Mouse (Mus musculus) forebrain, postnatal 0 days (tissue): ENCODE measurements around the gene Esrrg. TPM values are rescaled to one million over a fixed set of nuclear protein-coding genes. Genes with fewer than 3 reads are reported as not detected.

Experiments used
- ATAC-seq: fragments of 200-750 bp; cut with Nextera tagmentation; 2 replicates; pipeline ENCODE4 v1.8.0; 2017; ENCODE audit warnings: mild to moderate bottlenecking, moderate library complexity
- DNase-seq: peaks from one replicate; pipeline ENCODE4 v3.0.0-alpha.2; 2015
- H3K27ac ChIP-seq: fragments of 300-500 bp; sonication (generic); 2 replicates; pipeline ENCODE4 v1.5.1; 2014; ENCODE audit warnings: low read depth, mild to moderate bottlenecking, antibody characterized with exemption, low read length, moderate library complexity, mixed read lengths
- H3K27me3 ChIP-seq: fragments of 300-500 bp; sonication (generic); 2 replicates; pipeline ENCODE4 v1.6.1; 2014; ENCODE audit warnings: mild to moderate bottlenecking, low read length, mixed read lengths; ENCODE audit not compliant: insufficient read depth
- H3K36me3 ChIP-seq: fragments of 300-500 bp; sonication (generic); 2 replicates; pipeline ENCODE4 v1.6.1; 2014; ENCODE audit warnings: mild to moderate bottlenecking, moderate library complexity; ENCODE audit not compliant: insufficient read depth
- H3K4me1 ChIP-seq: fragments of 300-500 bp; sonication (generic); 2 replicates; pipeline ENCODE4 v1.6.1; 2014; ENCODE audit warnings: antibody characterized with exemption; ENCODE audit not compliant: insufficient read depth
- H3K4me2 ChIP-seq: fragments of 300-500 bp; sonication (generic); 2 replicates; pipeline ENCODE4 v1.6.1; 2014; ENCODE audit warnings: low read depth, mild to moderate bottlenecking, moderate library complexity
- H3K4me3 ChIP-seq: fragments of 300-500 bp; sonication (generic); 2 replicates; pipeline ENCODE4 v1.5.1; 2014; ENCODE audit warnings: low read depth, low read length, mixed read lengths
- H3K9ac ChIP-seq: fragments of 300-500 bp; sonication (generic); 2 replicates; pipeline ENCODE4 v1.6.1; 2014; ENCODE audit warnings: mild to moderate bottlenecking
- H3K9me3 ChIP-seq: fragments of 300-500 bp; sonication (generic); 2 replicates; pipeline ENCODE4 v1.6.1; 2016; ENCODE audit warnings: low read length
- CTCF ChIP-seq: sonication (generic); IDR thresholded peaks from 2 replicates; pipeline ENCODE4 v1.5.1; 2016; ENCODE audit warnings: antibody characterized with exemption, control low read depth, low read depth
- WGBS: fragments of 180-500 bp; shearing (Covaris S2); extraction: QIAGEN DNeasy Blood & Tissue Kit; methylation state at CpG from one replicate; pipeline ENCODE4 v1.1.7; 2014; 5-methylcytosine and 5-hydroxymethylcytosine counted together
- polyA plus RNA-seq: library from polyadenylated mRNA; unstranded; fragments of >200 nt; fragmentation: Nextera tagmentation; extraction: Ambion mirVana; gene quantifications from 2 replicates; pipeline ENCODE4 v1.2.1, GENCODE M21; 2015
- total RNA-seq: library from RNA; depleted of rRNA; stranded (reverse); fragments of >200 nt; gene quantifications from 2 replicates; pipeline ENCODE4 v1.2.3, GENCODE M21; 2014

Esrrg gene
- total and polyA plus RNA-seq, 2 experiments from 2014 or later = 9.2 to 11.9 TPM

DNA sequence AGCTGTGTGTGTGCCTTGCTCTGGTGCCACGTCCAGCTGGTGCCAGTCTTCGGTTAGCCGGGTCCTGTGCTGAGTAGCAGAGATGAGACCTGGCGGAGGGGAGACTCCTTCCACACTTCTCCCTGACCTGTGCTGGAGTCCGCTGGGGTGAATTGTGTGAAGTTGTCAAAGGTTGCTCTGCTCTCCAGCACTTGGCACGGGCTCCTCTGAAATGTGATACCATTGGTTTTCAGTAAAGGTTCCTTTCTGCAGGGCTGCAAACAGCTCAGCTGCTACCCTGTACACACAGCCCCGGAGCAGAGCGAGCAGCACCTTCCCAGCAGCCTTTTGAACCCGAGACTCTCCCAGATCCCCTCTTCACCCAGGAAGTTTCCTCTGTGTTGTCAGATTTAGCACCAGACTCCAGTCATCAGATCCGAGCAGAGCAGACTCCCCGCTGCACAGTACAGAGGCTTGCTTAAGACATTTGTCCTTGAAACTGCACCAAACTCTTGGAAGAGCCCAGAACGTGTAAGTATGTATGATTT is 53.6 kb downstream of the Esrrg start:
- no peak for TF ChIP-seq CTCF
- H3K27ac ChIP-seq = no peak overlapping the region
- H3K9ac ChIP-seq = no peak overlapping the region
- no peak for DNase-seq
- no peaks in the 10 kb centered on the region for H3K36me3 ChIP-seq
- ATAC-seq = no peak
- no peaks in the 10 kb centered on the region; the same call in 1 of the 2 replicates for H3K4me1 ChIP-seq
- WGBS = 43% methylated on average over 12 of the region's 12 CpGs
- H3K4me2 ChIP-seq = no peak overlapping the region
- H3K9me3 ChIP-seq = no peaks in the 10 kb centered on the region
- no peak overlapping the region for H3K4me3 ChIP-seq
- H3K27me3 ChIP-seq = no peaks in the 10 kb centered on the region

GRCm38 (mm10) chr1:187663376-187663775 is 54.8 kb downstream of the Esrrg start:
- no peak overlapping the region for H3K9ac ChIP-seq
- no peak overlapping the region for H3K27ac ChIP-seq
- no peak for TF ChIP-seq CTCF
- no peak overlapping the region for H3K4me3 ChIP-seq
- no peaks in the 10 kb centered on the region for H3K9me3 ChIP-seq
- H3K27me3 ChIP-seq = no peaks in the 10 kb centered on the region
- no peaks in the 10 kb centered on the region; the same call in 1 of the 2 replicates for H3K4me1 ChIP-seq
- 31% methylated on average over 6 of the region's 6 CpGs for WGBS
- ATAC-seq (no peak), DNase-seq (no peak)
- no peak overlapping the region for H3K4me2 ChIP-seq
- no peaks in the 10 kb centered on the region for H3K36me3 ChIP-seq

DNA sequence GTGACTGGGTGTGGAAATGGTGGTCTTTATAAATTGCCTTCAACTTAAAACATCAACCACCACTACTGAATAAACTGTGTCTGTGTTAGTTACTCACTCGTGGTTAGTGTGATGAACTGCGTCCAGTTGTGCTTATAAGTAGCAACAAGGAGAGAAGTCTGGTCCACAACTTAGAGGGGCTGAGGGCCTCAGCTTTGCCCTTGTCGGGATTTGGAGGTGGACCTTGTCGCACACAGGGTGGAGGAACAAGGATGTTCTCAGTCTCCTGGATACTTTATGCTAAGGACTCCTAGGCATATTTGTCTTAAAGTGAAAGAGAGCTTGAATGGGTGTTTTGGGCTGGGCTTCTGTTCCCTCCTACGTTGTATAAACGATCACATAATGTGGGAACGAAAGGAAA is 55.7 kb downstream of the Esrrg start:
- 90% methylated on average over 7 of the region's 7 CpGs for WGBS
- DNase-seq = no peak

DNA sequence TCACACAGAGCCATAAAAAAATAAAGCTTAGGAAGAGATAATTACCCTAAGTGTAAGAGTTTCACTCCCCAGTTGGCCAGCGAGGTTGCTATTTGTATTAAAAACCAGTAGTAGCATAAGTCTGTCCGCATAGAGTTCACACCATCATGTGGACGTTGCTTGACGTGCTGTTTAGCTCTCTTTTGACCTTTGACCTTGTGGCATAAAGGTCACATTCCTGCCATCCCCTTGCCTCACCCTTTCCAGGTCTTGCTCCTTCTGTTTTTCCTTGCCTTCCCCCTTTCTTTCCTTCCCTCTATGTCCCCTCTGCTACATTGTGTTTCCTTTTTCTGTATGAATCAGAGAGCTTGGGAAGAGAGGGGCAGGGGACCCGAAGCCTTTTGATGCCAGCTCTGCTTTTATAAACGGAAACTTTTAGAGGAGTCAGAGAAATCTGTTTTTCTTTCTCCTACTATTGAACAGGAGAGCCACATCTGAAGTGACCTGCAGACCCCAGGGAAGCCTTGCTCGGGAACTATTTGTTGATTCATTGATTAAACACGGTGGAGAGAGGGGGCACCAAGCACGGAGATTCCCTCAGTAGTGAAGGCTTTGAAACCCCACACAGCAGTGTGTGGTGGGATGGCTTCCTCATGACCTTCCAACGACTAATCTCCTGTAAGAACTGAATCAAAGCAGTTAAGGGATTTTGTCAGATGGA is 57.5 kb downstream of the Esrrg start:
- Histone ChIP-seq H3K4me3 (no peak overlapping the region), H3K27ac (no peak overlapping the region), H3K9ac (no peak overlapping the region), H3K36me3 (no peaks in the 10 kb centered on the region), H3K27me3 (no peaks in the 10 kb centered on the region), H3K9me3 (no peaks in the 10 kb centered on the region), H3K4me2 (no peak overlapping the region), H3K4me1 (no peaks in the 10 kb centered on the region; the same call in 1 of the 2 replicates)
- DNase-seq (no peak), ATAC-seq (no peak)
- WGBS = 56% methylated on average over 10 of the region's 10 CpGs
- no peak for TF ChIP-seq CTCF

More for the DNA sequence above, 55.7 kb downstream of the Esrrg start:
- no peaks in the 10 kb centered on the region; the same call in 1 of the 2 replicates for H3K4me1 ChIP-seq
- no peaks in the 10 kb centered on the region for H3K36me3 ChIP-seq
- no peaks in the 10 kb centered on the region for H3K9me3 ChIP-seq
- H3K4me2 ChIP-seq = no peak overlapping the region
- no peak for TF ChIP-seq CTCF
- ATAC-seq = no peak
- H3K27me3 ChIP-seq = no peaks in the 10 kb centered on the region
- no peak overlapping the region for H3K4me3 ChIP-seq
- no peak overlapping the region for H3K27ac ChIP-seq
- H3K9ac ChIP-seq = no peak overlapping the region

DNA sequence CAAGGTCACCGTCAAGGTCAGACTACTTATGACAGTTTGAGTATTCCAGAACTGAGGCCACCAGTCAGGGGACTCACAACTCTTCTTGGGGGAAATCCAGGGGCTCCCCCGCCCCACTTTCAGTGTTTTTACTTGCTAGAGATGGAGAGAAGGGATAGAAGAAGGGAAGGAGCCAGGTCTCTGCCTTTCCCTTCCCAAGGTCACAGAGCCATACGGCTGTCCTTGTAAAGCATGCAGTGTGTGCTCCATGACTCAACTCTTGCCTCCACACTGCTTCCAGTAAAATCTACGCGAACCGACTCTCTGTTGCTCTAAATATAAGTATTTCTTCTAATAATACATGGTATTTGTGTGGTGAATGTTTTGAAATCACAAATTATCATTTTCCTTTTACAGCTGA is 61.2 kb downstream of the Esrrg start:
- H3K4me1 ChIP-seq = no peaks in the 10 kb centered on the region
- no peak for TF ChIP-seq CTCF

DNA sequence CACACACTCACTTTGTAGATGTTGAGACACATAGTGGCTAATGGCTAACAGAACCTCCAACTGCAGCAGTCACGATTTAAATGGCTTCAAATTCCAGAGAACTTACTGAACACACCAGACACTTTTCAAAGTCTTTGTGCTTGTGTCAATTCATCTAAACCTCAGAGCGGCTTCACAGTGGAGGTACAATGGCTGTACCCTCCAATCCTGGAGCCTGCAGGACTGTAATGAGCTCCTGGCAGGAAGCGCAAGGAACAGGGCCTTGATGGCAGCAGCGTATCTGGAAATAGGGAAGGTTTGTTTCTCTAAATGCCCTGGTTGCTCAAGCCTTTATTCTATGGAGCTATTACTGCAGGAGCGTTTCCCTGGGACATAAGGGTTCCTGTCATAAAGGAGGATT is 63.9 kb downstream of the Esrrg start:
- WGBS = 24% methylated on average over 5 of the region's 5 CpGs
- no peak for ATAC-seq

More for the DNA sequence above, 61.2 kb downstream of the Esrrg start:
- whole genome bisulfite sequencing = 94% methylated on average over 6 of the region's 6 CpGs
- DNase-seq (no peak), ATAC-seq (no peak)
- Histone ChIP-seq H3K9me3 (no peaks in the 10 kb centered on the region), H3K9ac (no peak overlapping the region), H3K27ac (no peak overlapping the region), H3K4me2 (no peak overlapping the region), H3K4me3 (no peak overlapping the region), H3K36me3 (no peaks in the 10 kb centered on the region), H3K27me3 (no peaks in the 10 kb centered on the region)

GRCm38 (mm10) chr1:187674771-187675186 is 66.2 kb downstream of the Esrrg start:
- no peaks in the 10 kb centered on the region for H3K4me1 ChIP-seq
- 61% methylated on average over 10 of the region's 10 CpGs for WGBS
- H3K9me3 ChIP-seq = no peaks in the 10 kb centered on the region
- no peaks in the 10 kb centered on the region for H3K27me3 ChIP-seq
- no peak overlapping the region for H3K9ac ChIP-seq
- DNase-seq (no peak), ATAC-seq (no peak)
- TF ChIP-seq CTCF = no peak
- H3K4me3 ChIP-seq = no peak overlapping the region
- no peak overlapping the region for H3K4me2 ChIP-seq
- H3K36me3 ChIP-seq = no peaks in the 10 kb centered on the region
- no peak overlapping the region for H3K27ac ChIP-seq

More for the DNA sequence above, 63.9 kb downstream of the Esrrg start:
- TF ChIP-seq CTCF = no peak
- no peak overlapping the region for H3K9ac ChIP-seq
- H3K4me1 ChIP-seq = no peaks in the 10 kb centered on the region
- H3K9me3 ChIP-seq = no peaks in the 10 kb centered on the region
- no peak overlapping the region for H3K27ac ChIP-seq
- no peaks in the 10 kb centered on the region for H3K27me3 ChIP-seq
- no peak overlapping the region for H3K4me2 ChIP-seq
- no peaks in the 10 kb centered on the region for H3K36me3 ChIP-seq
- no peak for DNase-seq
- no peak overlapping the region for H3K4me3 ChIP-seq
